Mouse (Mus musculus) intestine, embryonic 16.5 days (tissue): ENCODE measurements around the gene Megf11. TPM values are rescaled to one million over a fixed set of nuclear protein-coding genes. Genes with fewer than 3 reads are reported as not detected.
A peak's percentile ranks its signal among the peaks of the same experiment; 100 is the strongest.

Experiments used
- ATAC-seq: fragments of 200-750 bp; cut with Nextera tagmentation; 2 replicates; pipeline ENCODE4 v1.8.0; 2017; ENCODE audit warnings: moderate TSS enrichment, moderate library complexity
- H3K27ac ChIP-seq: fragments of 300-500 bp; sonication (generic); 2 replicates; pipeline ENCODE4 v1.5.1; 2014; ENCODE audit warnings: mild to moderate bottlenecking, low read length
- H3K27me3 ChIP-seq: fragments of 300-500 bp; sonication (generic); replicated peaks from 2 replicates; pipeline ENCODE4 v1.6.1; 2014; ENCODE audit warnings: low read length, control low read depth, mixed read lengths; ENCODE audit not compliant: control insufficient read depth, insufficient read depth
- H3K36me3 ChIP-seq: fragments of 300-500 bp; sonication (generic); 2 replicates; pipeline ENCODE4 v1.6.1; 2014; ENCODE audit warnings: low read length, control low read depth; ENCODE audit not compliant: control insufficient read depth, insufficient read depth
- H3K4me1 ChIP-seq: fragments of 300-500 bp; sonication (generic); 2 replicates; pipeline ENCODE4 v1.6.1; 2014; ENCODE audit warnings: low read length, control low read depth, mixed read lengths; ENCODE audit not compliant: control insufficient read depth, insufficient read depth
- H3K4me2 ChIP-seq: fragments of 300-500 bp; sonication (generic); 2 replicates; pipeline ENCODE4 v1.6.1; 2014; ENCODE audit warnings: low read depth, low read length, control low read depth
- H3K4me3 ChIP-seq: fragments of 300-500 bp; sonication (generic); 2 replicates; pipeline ENCODE4 v1.5.1; 2014; ENCODE audit warnings: mild to moderate bottlenecking, low read length
- H3K9ac ChIP-seq: fragments of 300-500 bp; sonication (generic); 2 replicates; pipeline ENCODE4 v1.6.1; 2014; ENCODE audit warnings: low read depth, low read length
- H3K9me3 ChIP-seq: fragments of 300-500 bp; sonication (generic); 2 replicates; pipeline ENCODE4 v1.6.1; 2016; ENCODE audit warnings: low read length, control low read depth; ENCODE audit not compliant: control insufficient read depth
- WGBS: fragments of 180-500 bp; shearing (Covaris S2); extraction: QIAGEN DNeasy Blood & Tissue Kit; methylation state at CpG from one replicate; pipeline ENCODE4 v1.1.7; 2014; 5-methylcytosine and 5-hydroxymethylcytosine counted together
- polyA plus RNA-seq: library from polyadenylated mRNA; unstranded; fragments of >200 nt; fragmentation: Nextera tagmentation; extraction: Ambion mirVana; gene quantifications from 2 replicates; pipeline ENCODE4 v1.2.1, GENCODE M21; 2015

Gene Megf11
- polyA plus RNA-seq, 1 experiment from 2014 or later, result 0.76 TPM

- peaks cover 11% of the 10 kb centered on the region; the same call in 1 of the 2 replicates for H3K4me1 ChIP-seq
- H3K9ac ChIP-seq, result peak overlapping the region; percentile 64; the same call in 1 of the 2 replicates
- no peak overlapping the region for H3K27ac ChIP-seq
- H3K27me3 ChIP-seq, result peaks cover 42% of the 10 kb centered on the region
- no peaks in the 10 kb centered on the region for H3K36me3 ChIP-seq
- H3K4me2 ChIP-seq, result peak overlapping the region; percentile 100
- no peaks in the 10 kb centered on the region for H3K9me3 ChIP-seq
- WGBS, result 2% methylated on average over 45 of the region's 45 CpGs
- ATAC-seq, result no peak
- H3K4me3 ChIP-seq, result peak overlapping the region; percentile 63
Measured at GRCm38 (mm10) chr9:64386466-64387211, 1.2 kb downstream of the Megf11 start.

GRCm38 (mm10) chr9:64389576-64390292, 4.3 kb downstream of the Megf11 start:
- no peak overlapping the region for H3K9ac ChIP-seq
- 61% methylated on average over 7 of the region's 7 CpGs for WGBS
- H3K27ac ChIP-seq, result no peak overlapping the region
- H3K36me3 ChIP-seq, result no peaks in the 10 kb centered on the region
- no peak overlapping the region for H3K4me3 ChIP-seq
- no peak for ATAC-seq
- peaks cover 11% of the 10 kb centered on the region; the same call in 1 of the 2 replicates for H3K4me1 ChIP-seq
- H3K4me2 ChIP-seq, result no peak overlapping the region
- H3K9me3 ChIP-seq, result no peaks in the 10 kb centered on the region
- H3K27me3 ChIP-seq, result peaks cover 32% of the 10 kb centered on the region

GRCm38 (mm10) chr9:64393914-64394596, 8.6 kb downstream of the Megf11 start:
- no peak overlapping the region for H3K4me3 ChIP-seq
- H3K9me3 ChIP-seq, result no peaks in the 10 kb centered on the region
- H3K27ac ChIP-seq, result no peak overlapping the region
- no peaks in the 10 kb centered on the region for H3K36me3 ChIP-seq
- no peak overlapping the region for H3K4me2 ChIP-seq
- H3K9ac ChIP-seq, result no peak overlapping the region
- ATAC-seq, result no peak
- peaks cover 2% of the 10 kb centered on the region; the same call in 1 of the 2 replicates for H3K4me1 ChIP-seq
- H3K27me3 ChIP-seq, result no peaks in the 10 kb centered on the region
- WGBS, result 42% methylated on average over 5 of the region's 5 CpGs

- no peak for ATAC-seq
Measured at GRCm38 (mm10) chr9:64395238-64395920, 10.0 kb downstream of the Megf11 start.

GRCm38 (mm10) chr9:64397108-64397507, 11.7 kb downstream of the Megf11 start:
- Histone ChIP-seq H3K36me3 (no peaks in the 10 kb centered on the region), H3K4me2 (no peak overlapping the region), H3K4me1 (peaks cover 2% of the 10 kb centered on the region; the same call in 1 of the 2 replicates), H3K9ac (no peak overlapping the region), H3K27me3 (no peaks in the 10 kb centered on the region), H3K9me3 (no peaks in the 10 kb centered on the region), H3K4me3 (no peak overlapping the region), H3K27ac (no peak overlapping the region)
- peak; percentile 42; the same call in 1 of the 2 replicates for ATAC-seq
- WGBS, result 38% methylated on average over 1 of the region's 1 CpGs

More at GRCm38 (mm10) chr9:64395238-64395920, 10.0 kb downstream of the Megf11 start:
- H3K4me2 ChIP-seq, result no peak overlapping the region
- H3K4me1 ChIP-seq, result peaks cover 2% of the 10 kb centered on the region; the same call in 1 of the 2 replicates
- WGBS, result 78% methylated on average over 7 of the region's 7 CpGs
- no peaks in the 10 kb centered on the region for H3K36me3 ChIP-seq
- H3K9ac ChIP-seq, result no peak overlapping the region
- H3K4me3 ChIP-seq, result no peak overlapping the region
- no peaks in the 10 kb centered on the region for H3K9me3 ChIP-seq
- H3K27ac ChIP-seq, result no peak overlapping the region
- no peaks in the 10 kb centered on the region for H3K27me3 ChIP-seq

GRCm38 (mm10) chr9:64399121-64399520, 13.7 kb downstream of the Megf11 start:
- 72% methylated on average over 8 of the region's 8 CpGs for WGBS
- Histone ChIP-seq H3K36me3 (no peaks in the 10 kb centered on the region), H3K9ac (no peak overlapping the region), H3K27me3 (no peaks in the 10 kb centered on the region), H3K4me1 (peaks cover 2% of the 10 kb centered on the region; the same call in 1 of the 2 replicates), H3K27ac (no peak overlapping the region), H3K9me3 (no peaks in the 10 kb centered on the region), H3K4me3 (no peak overlapping the region), H3K4me2 (no peak overlapping the region)
- no peak for ATAC-seq

- Histone ChIP-seq H3K36me3 (no peaks in the 10 kb centered on the region), H3K9me3 (no peaks in the 10 kb centered on the region), H3K27me3 (no peaks in the 10 kb centered on the region), H3K4me3 (no peak overlapping the region), H3K27ac (no peak overlapping the region), H3K4me2 (no peak overlapping the region), H3K4me1 (no peaks in the 10 kb centered on the region), H3K9ac (no peak overlapping the region)
- WGBS, result 88% methylated on average over 8 of the region's 8 CpGs
- no peak for ATAC-seq
Measured at GRCm38 (mm10) chr9:64402141-64402540, 16.7 kb downstream of the Megf11 start.

GRCm38 (mm10) chr9:64406841-64407240, 21.4 kb downstream of the Megf11 start:
- Histone ChIP-seq H3K27me3 (no peaks in the 10 kb centered on the region), H3K9ac (no peak overlapping the region), H3K27ac (no peak overlapping the region), H3K4me1 (no peaks in the 10 kb centered on the region), H3K4me3 (no peak overlapping the region), H3K9me3 (no peaks in the 10 kb centered on the region), H3K36me3 (no peaks in the 10 kb centered on the region), H3K4me2 (no peak overlapping the region)
- 87% methylated on average over 2 of the region's 2 CpGs for WGBS
- ATAC-seq, result no peak
